Mouse (Mus musculus): ENCODE measurements around the gene Gsdma. TPM values are rescaled to one million over a fixed set of nuclear protein-coding genes. Genes with fewer than 3 reads are reported as not detected.
A peak's percentile ranks its signal among the peaks of the same experiment; 100 is the strongest.

Gsdma gene
- polyA plus RNA-seq, 1 experiment from 2014 or later, result 0.10 TPM

- Histone ChIP-seq H3K9ac (peak overlapping the region; percentile 97), H3K4me1 (replicated peaks) (0 out of 2 replicates have a peak, but pooled peaks cover 4% of the 10 kb centered on the region), H3K4me2 (replicated peaks) (peak overlapping the region; percentile 74), H3K27ac (peak overlapping the region; percentile 59), H3K27me3 (replicated peaks) (no peaks in the 10 kb centered on the region), H3K4me3 (replicated peaks) (peak overlapping the region; percentile 92), H3K36me3 (peaks cover 23% of the 10 kb centered on the region), H3K9me3 (no peaks in the 10 kb centered on the region)
- ATAC-seq, result peak; percentile 29
- under 1% methylated on average over 23 of the region's 23 CpGs for WGBS
Measured at GRCm38 (mm10) chr11:98682811-98683210, 18.7 kb downstream of the Gsdma start.

GRCm38 (mm10) chr11:98685642-98686041, 21.5 kb downstream of the Gsdma start:
- H3K9ac ChIP-seq, result no peak overlapping the region
- no peak overlapping the region for H3K27ac ChIP-seq

DNA sequence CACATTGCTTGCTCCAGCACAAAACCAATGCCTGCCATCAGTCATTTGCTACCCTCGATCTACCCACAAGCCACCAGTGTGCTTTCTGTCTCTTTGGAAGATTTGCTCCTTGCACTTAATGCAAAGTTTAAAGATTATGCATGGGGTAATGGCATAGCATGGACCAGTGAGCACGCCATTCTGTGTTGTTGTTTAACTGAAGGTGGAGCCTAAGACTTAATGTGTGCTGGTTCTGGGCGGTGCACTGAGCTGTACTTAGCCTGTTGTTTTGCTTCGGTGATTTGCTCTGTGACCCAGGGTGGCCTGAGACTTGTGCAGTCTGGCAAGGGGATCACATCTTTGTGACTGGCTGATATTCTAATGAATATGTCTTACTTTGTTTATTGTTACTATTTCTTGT, 22.8 kb downstream of the Gsdma start:
- H3K4me3 ChIP-seq (replicated peaks), result no peak overlapping the region
- H3K4me2 ChIP-seq (replicated peaks), result no peak overlapping the region
- no peaks in the 10 kb centered on the region for H3K9me3 ChIP-seq
- H3K27ac ChIP-seq, result no peak overlapping the region
- 0 out of 2 replicates have a peak, but pooled peaks cover 4% of the 10 kb centered on the region for H3K4me1 ChIP-seq (replicated peaks)
- H3K9ac ChIP-seq, result no peak overlapping the region
- H3K27me3 ChIP-seq (replicated peaks), result no peaks in the 10 kb centered on the region
- WGBS, result 80% methylated on average over 4 of the region's 4 CpGs
- peaks cover 52% of the 10 kb centered on the region for H3K36me3 ChIP-seq
- no peak for ATAC-seq

More at GRCm38 (mm10) chr11:98685642-98686041, 21.5 kb downstream of the Gsdma start:
- Histone ChIP-seq H3K4me2 (replicated peaks) (no peak overlapping the region), H3K4me1 (replicated peaks) (0 out of 2 replicates have a peak, but pooled peaks cover 4% of the 10 kb centered on the region), H3K9me3 (no peaks in the 10 kb centered on the region), H3K27me3 (replicated peaks) (no peaks in the 10 kb centered on the region), H3K4me3 (replicated peaks) (no peak overlapping the region), H3K36me3 (peaks cover 40% of the 10 kb centered on the region)
- no peak for ATAC-seq
- WGBS, result 88% methylated on average over 9 of the region's 9 CpGs

DNA sequence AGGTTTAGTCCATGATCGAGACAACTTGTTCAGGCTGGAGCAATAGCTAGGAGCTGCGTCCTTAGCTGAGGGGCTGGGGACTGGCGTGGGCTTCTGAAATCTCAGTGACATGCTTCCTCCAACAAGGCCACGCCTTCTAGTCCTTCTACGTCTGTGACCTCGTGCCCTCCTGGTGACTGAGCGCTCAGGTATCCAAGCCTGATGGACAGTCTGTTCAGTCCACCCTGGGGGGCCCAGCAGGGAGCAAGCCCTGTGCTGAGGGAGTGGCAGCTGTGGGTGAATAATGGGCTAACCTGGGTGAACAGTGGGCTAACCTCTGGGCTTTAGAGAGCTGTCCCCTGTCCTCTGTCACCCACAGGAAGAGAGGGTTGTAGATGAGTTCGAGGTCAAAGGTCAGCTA, 23.9 kb downstream of the Gsdma start:
- no peak for ATAC-seq
- H3K36me3 ChIP-seq, result peaks cover 55% of the 10 kb centered on the region
- H3K4me3 ChIP-seq (replicated peaks), result no peak overlapping the region
- 0 out of 2 replicates have a peak, but pooled peaks cover 4% of the 10 kb centered on the region for H3K4me1 ChIP-seq (replicated peaks)
- no peaks in the 10 kb centered on the region for H3K27me3 ChIP-seq (replicated peaks)
- 86% methylated on average over 8 of the region's 8 CpGs for WGBS
- no peak overlapping the region for H3K4me2 ChIP-seq (replicated peaks)
- H3K9ac ChIP-seq, result no peak overlapping the region
- no peak overlapping the region for H3K27ac ChIP-seq
- H3K9me3 ChIP-seq, result no peaks in the 10 kb centered on the region

- WGBS, result 67% methylated on average over 13 of the region's 13 CpGs
- Histone ChIP-seq H3K4me3 (replicated peaks) (no peak overlapping the region), H3K9me3 (no peaks in the 10 kb centered on the region), H3K36me3 (peaks cover 53% of the 10 kb centered on the region), H3K4me2 (replicated peaks) (no peak overlapping the region), H3K27me3 (replicated peaks) (no peaks in the 10 kb centered on the region), H3K9ac (no peak overlapping the region), H3K4me1 (replicated peaks) (no peaks in the 10 kb centered on the region), H3K27ac (no peak overlapping the region)
- 0 out of 2 replicates have a peak, but pooled peaks have one; percentile 37 for ATAC-seq
Measured at GRCm38 (mm10) chr11:98693201-98693600, 29.1 kb downstream of the Gsdma start.

DNA sequence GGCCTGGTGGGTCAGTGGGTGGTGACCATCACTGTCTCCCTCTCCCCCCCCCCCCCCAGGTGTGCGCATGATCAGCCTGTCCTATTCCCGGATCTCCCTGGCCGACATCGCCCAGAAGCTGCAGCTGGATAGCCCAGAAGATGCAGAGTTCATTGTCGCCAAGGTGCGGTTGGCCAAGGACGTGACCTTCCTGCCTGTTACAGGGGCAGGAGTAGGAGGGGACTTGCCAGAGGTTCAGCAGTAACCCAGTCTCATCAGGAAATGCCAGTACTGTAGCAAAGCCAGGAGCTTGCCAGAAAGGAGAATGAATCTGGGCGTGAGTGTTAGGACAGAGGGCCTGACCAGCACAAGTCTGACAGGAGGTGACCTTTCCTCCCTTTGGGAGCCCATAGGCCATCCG, 29.6 kb downstream of the Gsdma start:
- no peak for ATAC-seq
- Histone ChIP-seq H3K9me3 (no peaks in the 10 kb centered on the region), H3K36me3 (peaks cover 51% of the 10 kb centered on the region)

DNA sequence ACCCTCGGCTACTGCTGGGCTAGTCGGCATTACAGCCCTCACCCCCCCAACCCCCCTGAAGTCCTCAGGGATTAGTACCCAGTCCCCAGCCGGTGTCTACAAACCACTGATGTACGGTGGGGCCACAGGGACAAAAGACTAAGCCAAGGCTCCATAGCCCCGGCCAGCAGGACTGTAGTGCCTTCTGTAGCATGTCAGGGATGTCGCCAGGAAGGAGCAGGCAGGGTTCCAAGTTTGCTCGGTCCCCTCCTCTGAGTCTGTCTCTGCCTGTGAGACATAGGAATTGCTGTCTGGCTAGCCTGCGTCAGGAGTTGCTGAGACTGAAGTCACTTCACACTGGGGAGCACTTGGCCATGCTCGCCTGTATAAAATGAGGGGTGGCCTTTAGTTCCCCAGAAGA, 30.1 kb downstream of the Gsdma start:
- H3K4me1 ChIP-seq (replicated peaks), result no peaks in the 10 kb centered on the region
- no peak for ATAC-seq
- H3K27ac ChIP-seq, result no peak overlapping the region
- H3K27me3 ChIP-seq (replicated peaks), result no peaks in the 10 kb centered on the region
- H3K4me3 ChIP-seq (replicated peaks), result no peak overlapping the region
- no peak overlapping the region for H3K9ac ChIP-seq
- 76% methylated on average over 9 of the region's 9 CpGs for WGBS
- peaks cover 51% of the 10 kb centered on the region for H3K36me3 ChIP-seq
- H3K9me3 ChIP-seq, result no peaks in the 10 kb centered on the region
- no peak overlapping the region for H3K4me2 ChIP-seq (replicated peaks)

More for the DNA sequence above, 29.6 kb downstream of the Gsdma start:
- Histone ChIP-seq H3K27ac (no peak overlapping the region), H3K4me1 (replicated peaks) (no peaks in the 10 kb centered on the region), H3K4me3 (replicated peaks) (no peak overlapping the region), H3K9ac (no peak overlapping the region), H3K4me2 (replicated peaks) (no peak overlapping the region), H3K27me3 (replicated peaks) (no peaks in the 10 kb centered on the region)
- WGBS, result 86% methylated on average over 9 of the region's 9 CpGs

DNA sequence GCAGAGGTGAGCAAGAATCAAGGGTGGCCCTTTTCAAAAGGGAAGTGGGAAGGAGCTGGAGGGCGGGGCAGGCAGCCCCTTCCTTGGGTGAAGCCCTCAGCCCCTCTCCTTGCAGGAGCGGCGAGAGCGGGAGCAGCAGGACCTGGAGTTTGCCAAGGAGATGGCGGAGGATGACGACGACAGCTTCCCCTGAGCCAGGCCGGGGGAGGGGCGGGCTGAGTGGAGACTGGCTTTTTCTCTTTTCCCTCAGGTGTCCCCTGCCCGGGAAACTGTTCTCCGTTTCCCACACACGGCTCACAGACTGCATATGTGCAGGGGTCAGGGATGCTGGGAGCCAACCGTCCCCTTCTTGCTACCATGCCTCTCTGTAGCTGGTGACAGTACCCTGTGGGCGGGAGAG, 31.3 kb downstream of the Gsdma start:
- H3K9me3 ChIP-seq, result no peaks in the 10 kb centered on the region
- 65% methylated on average over 14 of the region's 14 CpGs for WGBS
- no peaks in the 10 kb centered on the region for H3K4me1 ChIP-seq (replicated peaks)
- ATAC-seq, result no peak
- H3K36me3 ChIP-seq, result peaks cover 42% of the 10 kb centered on the region
- H3K27me3 ChIP-seq (replicated peaks), result no peaks in the 10 kb centered on the region
- H3K9ac ChIP-seq, result no peak overlapping the region
- no peak overlapping the region for H3K4me3 ChIP-seq (replicated peaks)
- H3K27ac ChIP-seq, result no peak overlapping the region
- no peak overlapping the region for H3K4me2 ChIP-seq (replicated peaks)

DNA sequence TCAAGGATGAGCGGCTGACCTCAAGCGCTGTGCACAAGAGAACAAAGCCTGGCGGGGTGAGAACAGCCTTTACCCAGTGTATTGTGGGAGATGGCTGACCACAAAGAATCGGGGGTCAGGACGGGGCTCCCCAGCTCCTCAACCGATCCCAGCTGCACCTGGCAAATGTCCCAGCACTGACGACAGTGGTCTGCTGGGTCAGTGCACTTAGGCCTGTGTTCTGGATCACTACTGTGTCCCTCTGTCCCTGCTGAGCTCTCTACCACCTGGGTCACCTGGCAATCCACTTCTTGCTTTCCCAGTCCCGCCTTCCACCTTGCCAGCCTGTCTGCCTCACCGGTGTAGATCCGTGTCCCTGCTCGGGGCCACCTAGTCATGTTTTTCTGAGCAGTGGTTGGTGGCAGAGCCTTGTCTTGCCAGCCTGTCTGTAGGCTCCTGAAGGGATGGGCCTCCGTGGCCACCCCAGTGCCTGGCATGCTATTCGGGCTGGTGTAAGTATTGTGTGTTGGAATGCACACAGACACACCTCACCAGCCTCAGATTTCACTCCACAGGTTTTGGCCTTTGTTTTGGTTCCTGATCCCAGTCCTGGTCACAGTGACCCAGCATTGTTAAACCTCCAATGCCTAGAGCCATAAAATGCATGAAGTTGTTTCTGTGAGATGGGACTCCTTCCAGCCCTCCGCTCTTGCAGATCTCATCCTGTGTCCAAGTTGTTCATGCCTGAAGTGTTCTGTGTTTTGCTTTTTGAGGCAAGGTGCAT, 32.5 kb downstream of the Gsdma start:
- Histone ChIP-seq H3K27ac (no peak overlapping the region), H3K4me1 (replicated peaks) (no peaks in the 10 kb centered on the region)
- 85% methylated on average over 14 of the region's 14 CpGs for WGBS

GRCm38 (mm10) chr11:98697225-98697624, 33.1 kb downstream of the Gsdma start:
- H3K36me3 ChIP-seq, result peaks cover 28% of the 10 kb centered on the region
- H3K27ac ChIP-seq, result no peak overlapping the region
- H3K4me2 ChIP-seq (replicated peaks), result no peak overlapping the region
- no peaks in the 10 kb centered on the region for H3K27me3 ChIP-seq (replicated peaks)
- H3K4me1 ChIP-seq (replicated peaks), result no peaks in the 10 kb centered on the region
- WGBS, result 90% methylated on average over 12 of the region's 12 CpGs
- H3K9me3 ChIP-seq, result no peaks in the 10 kb centered on the region
- H3K9ac ChIP-seq, result no peak overlapping the region
- no peak for ATAC-seq
- no peak overlapping the region for H3K4me3 ChIP-seq (replicated peaks)

More for the DNA sequence above, 32.5 kb downstream of the Gsdma start:
- peaks cover 30% of the 10 kb centered on the region for H3K36me3 ChIP-seq
- no peak overlapping the region for H3K4me2 ChIP-seq (replicated peaks)
- ATAC-seq, result no peak
- H3K4me3 ChIP-seq (replicated peaks), result no peak overlapping the region
- no peak overlapping the region for H3K9ac ChIP-seq
- H3K27me3 ChIP-seq (replicated peaks), result no peaks in the 10 kb centered on the region
- H3K9me3 ChIP-seq, result no peaks in the 10 kb centered on the region

GRCm38 (mm10) chr11:98698849-98699640, 34.9 kb downstream of the Gsdma start:
- H3K27ac ChIP-seq, result no peak overlapping the region
- no peak overlapping the region for H3K4me2 ChIP-seq (replicated peaks)
- no peaks in the 10 kb centered on the region for H3K4me1 ChIP-seq (replicated peaks)
- H3K4me3 ChIP-seq (replicated peaks), result no peak overlapping the region
- peaks cover 16% of the 10 kb centered on the region; the same call in 1 of the 2 replicates for H3K36me3 ChIP-seq
- no peak overlapping the region for H3K9ac ChIP-seq
- no peak for ATAC-seq
- no peaks in the 10 kb centered on the region for H3K9me3 ChIP-seq
- 86% methylated on average over 16 of the region's 16 CpGs for WGBS
- H3K27me3 ChIP-seq (replicated peaks), result no peaks in the 10 kb centered on the region

DNA sequence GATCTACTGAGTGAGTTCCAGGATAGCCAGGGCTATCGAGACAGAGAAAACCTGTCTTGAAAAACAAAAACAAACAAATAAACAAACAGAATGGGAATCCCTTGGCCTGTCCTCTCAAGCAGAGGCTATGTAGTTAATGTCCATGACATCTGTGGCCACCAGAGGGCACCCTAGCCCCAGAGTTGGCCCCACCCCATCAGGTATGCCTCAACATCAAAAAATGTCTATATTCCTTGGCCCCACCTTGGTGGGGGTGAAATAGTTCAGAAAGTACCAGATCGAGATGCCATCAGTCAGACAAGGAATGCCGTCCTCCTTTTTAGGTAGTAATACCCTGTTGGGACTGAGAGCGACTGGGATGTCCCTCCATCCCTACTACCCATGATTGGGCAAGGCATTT, 35.8 kb downstream of the Gsdma start:
- 31% methylated on average over 4 of the region's 4 CpGs for WGBS
- Histone ChIP-seq H3K27ac (no peak overlapping the region), H3K9ac (no peak overlapping the region), H3K9me3 (no peaks in the 10 kb centered on the region), H3K27me3 (replicated peaks) (no peaks in the 10 kb centered on the region), H3K4me3 (replicated peaks) (no peak overlapping the region), H3K4me2 (replicated peaks) (no peak overlapping the region), H3K36me3 (peaks cover 14% of the 10 kb centered on the region; the same call in 1 of the 2 replicates), H3K4me1 (replicated peaks) (no peaks in the 10 kb centered on the region)
- peak; percentile 78 for ATAC-seq

Data from intestine, embryonic 15.5 days (tissue).